Mouse (Mus musculus): Measurements from ENCODE around the gene Id2. TPM values are rescaled to one million over a fixed set of nuclear protein-coding genes. Genes with fewer than 3 reads are reported as not detected.

The Id2 gene
- polyA plus RNA-seq, 1 experiment from 2014 or later, result 754 TPM

DNA sequence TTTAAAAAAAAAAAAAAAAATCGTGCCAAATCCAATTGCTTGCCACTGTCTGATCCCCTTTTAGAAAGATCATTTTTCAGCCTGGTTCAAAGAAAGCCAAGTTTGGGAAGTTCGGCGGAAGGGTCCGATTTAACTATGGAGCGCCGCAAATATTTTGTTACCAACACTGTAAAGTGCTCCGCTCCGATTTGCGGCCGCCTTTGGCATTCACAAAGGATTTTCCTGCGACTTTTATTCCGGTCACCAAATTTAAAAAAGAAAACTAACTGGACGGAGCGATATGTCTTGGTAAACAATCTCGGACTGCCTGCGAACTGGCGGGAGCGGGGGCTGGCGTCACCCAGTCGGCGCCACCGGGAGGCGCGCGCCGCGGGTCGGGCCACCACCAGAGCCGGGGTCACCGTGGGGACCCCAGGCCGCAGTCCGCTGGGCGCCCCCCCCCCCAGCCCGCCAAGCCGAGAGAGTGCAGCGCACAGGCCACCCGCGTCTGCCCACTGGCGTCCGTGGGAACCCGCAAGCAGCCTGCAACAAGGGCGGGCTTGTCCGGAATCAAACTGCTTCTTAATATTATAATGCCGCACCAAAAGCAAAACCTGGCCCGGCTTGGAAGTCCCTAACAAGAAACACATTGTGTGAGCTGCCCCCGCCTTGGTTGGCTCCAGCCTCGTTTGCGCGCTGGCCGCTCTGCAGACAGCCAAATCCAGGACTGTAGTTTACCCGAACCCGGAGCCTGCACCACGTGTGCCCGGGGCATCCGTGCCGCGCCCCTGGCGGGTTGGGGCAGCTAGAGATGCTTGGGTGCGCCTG, 3.7 kb upstream of the Id2 start:
- no peaks in the 10 kb centered on the region for H3K36me3 ChIP-seq (ENCODE audit: insufficient read depth, low read length)
- H3K4me3 ChIP-seq (replicated peaks; ENCODE audit: low read depth, low read length), result peak overlapping the region; percentile 54
- H3K27me3 ChIP-seq (ENCODE audit: insufficient read depth, low read length), result no peaks in the 10 kb centered on the region
- H3K4me1 ChIP-seq (replicated peaks; ENCODE audit: insufficient read depth, low read length), result peaks cover 21% of the 10 kb centered on the region
- peak; percentile 76 for DNase-seq (ENCODE audit: low spot score)
- under 1% methylated on average over 55 of the region's 59 CpGs for WGBS
- peak overlapping the region; percentile 97 for H3K27ac ChIP-seq
- TF ChIP-seq CTCF (IDR thresholded peaks at IDR 0.05; ENCODE audit: low read depth), result 0 out of 2 replicates have a peak, but pooled peaks have one; percentile 15
- peak overlapping the region; percentile 95 for H3K4me2 ChIP-seq (ENCODE audit: low read length)
- ATAC-seq (replicated peaks; ENCODE audit: low FRiP score, low read depth), result no peak
- H3K9me3 ChIP-seq (replicated peaks; ENCODE audit: low read length), result no peaks in the 10 kb centered on the region
- peak overlapping the region; percentile 71 for H3K9ac ChIP-seq (ENCODE audit: low read depth, low read length)

DNA sequence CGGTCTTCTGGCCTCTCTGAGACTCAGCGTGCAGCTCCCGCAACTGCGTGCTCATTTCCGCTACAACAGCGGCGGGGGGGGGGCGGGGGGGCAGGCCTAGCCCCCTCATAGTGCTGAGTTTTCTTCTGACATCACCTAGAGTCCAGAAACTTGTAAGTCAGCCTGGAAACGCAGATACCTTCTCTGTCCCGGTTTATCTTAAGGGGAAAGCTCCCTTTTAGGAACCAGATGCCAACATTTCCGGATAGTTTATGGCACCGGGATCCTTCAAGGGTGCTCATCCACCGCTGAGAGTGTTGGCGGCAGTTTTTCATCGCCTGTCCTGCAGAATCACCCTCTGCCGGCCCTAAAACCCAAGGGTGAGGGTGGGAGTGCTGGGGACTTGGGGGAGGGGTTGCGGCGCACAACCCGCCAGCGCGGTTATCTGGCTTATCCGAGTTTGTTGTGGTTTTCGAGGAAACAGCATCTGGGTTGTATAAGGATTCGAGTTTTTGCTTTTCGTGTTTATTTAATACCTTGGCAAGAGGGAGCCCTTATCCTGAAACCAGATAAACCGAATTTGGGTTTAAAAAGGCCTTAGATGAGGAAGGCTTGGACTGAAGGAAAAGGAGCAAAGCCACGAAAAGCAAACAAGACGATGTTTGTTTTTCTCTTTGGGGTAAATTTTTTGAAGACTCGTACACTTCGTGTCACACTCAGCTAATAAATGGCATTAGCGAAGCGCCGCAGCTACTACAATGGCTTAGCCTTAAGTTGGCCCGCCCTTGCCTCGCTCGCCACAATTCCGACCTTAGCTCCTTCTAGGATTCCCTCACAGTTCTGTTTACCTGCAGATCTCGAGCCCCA, 2.8 kb upstream of the Id2 start:
- H3K4me1 ChIP-seq (replicated peaks; ENCODE audit: insufficient read depth, low read length), result peaks cover 21% of the 10 kb centered on the region
- H3K4me2 ChIP-seq (ENCODE audit: low read length), result peak overlapping the region; percentile 95
- peak overlapping the region; percentile 54 for H3K4me3 ChIP-seq (replicated peaks; ENCODE audit: low read depth, low read length)
- no peaks in the 10 kb centered on the region for H3K27me3 ChIP-seq (ENCODE audit: insufficient read depth, low read length)
- WGBS, result under 1% methylated on average over 38 of the region's 38 CpGs
- ATAC-seq (replicated peaks; ENCODE audit: low FRiP score, low read depth), result no peak
- no peaks in the 10 kb centered on the region for H3K36me3 ChIP-seq (ENCODE audit: insufficient read depth, low read length)
- H3K27ac ChIP-seq, result peak overlapping the region; percentile 97
- no peaks in the 10 kb centered on the region for H3K9me3 ChIP-seq (replicated peaks; ENCODE audit: low read length)
- TF ChIP-seq CTCF (IDR thresholded peaks at IDR 0.05; ENCODE audit: low read depth), result no peak
- DNase-seq (ENCODE audit: low spot score), result peak; percentile 81
- H3K9ac ChIP-seq (ENCODE audit: low read depth, low read length), result peak overlapping the region; percentile 71

DNA sequence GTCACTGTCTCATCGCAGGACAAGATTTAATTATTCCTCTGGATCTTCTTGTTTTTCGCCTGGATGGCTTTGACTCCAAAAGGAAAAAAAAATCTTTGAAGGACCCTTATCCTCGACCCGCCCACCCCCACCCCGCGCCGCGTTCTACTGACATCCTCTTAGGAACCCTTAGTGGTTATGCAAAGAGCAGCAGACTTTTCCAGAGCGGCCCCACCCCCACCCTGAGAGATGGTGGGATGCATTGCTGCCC, 2.3 kb upstream of the Id2 start:
- peak overlapping the region; percentile 97 for H3K27ac ChIP-seq
- no peaks in the 10 kb centered on the region for H3K9me3 ChIP-seq (replicated peaks; ENCODE audit: low read length)
- peak overlapping the region; percentile 95 for H3K4me2 ChIP-seq (ENCODE audit: low read length)
- DNase-seq (ENCODE audit: low spot score) (no peak), ATAC-seq (replicated peaks; ENCODE audit: low FRiP score, low read depth) (no peak)
- peaks cover 17% of the 10 kb centered on the region for H3K4me1 ChIP-seq (replicated peaks; ENCODE audit: insufficient read depth, low read length)
- H3K27me3 ChIP-seq (ENCODE audit: insufficient read depth, low read length), result no peaks in the 10 kb centered on the region
- no peak for TF ChIP-seq CTCF (IDR thresholded peaks at IDR 0.05; ENCODE audit: low read depth)
- peak overlapping the region; percentile 71 for H3K9ac ChIP-seq (ENCODE audit: low read depth, low read length)
- no peaks in the 10 kb centered on the region for H3K36me3 ChIP-seq (ENCODE audit: insufficient read depth, low read length)
- under 1% methylated on average over 9 of the region's 9 CpGs for WGBS
- peak overlapping the region; percentile 54 for H3K4me3 ChIP-seq (replicated peaks; ENCODE audit: low read depth, low read length)

DNA sequence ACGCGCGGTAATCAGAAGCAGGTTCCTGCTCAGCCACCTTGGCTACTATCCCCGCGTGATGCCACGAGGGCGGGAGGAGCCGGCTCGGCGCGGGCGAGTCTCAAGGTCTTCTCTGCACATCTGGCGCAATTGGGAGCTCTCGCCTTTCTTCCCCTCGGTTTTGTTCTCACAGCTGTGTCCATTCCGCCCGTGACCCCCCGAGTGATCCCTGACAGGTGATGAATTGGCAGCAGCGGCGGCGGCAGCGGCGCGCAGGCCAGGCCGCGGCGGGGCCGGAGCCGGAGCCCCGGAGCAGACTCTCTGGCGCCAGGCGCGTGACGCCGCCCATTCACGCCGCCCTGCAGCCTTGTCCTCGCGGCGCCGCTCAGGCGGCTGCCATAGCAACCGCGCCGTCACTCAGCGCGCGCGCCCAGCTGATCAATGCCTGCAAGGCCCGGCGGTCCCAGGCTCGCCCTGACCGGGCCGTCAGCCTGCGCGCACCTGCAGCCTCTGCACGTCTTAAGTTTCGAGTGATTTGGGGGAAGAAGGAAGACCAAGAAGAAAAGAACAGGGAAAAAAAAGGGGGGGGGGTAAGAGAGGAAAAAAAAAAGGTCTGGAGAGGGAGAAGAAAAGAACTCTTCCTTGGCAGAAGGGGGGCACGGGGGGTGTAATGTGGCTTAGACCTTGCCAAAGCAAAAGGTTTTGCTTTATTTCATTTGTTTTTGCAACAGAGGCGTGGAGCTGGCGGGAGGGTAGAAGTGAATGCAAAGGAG, 1.8 kb upstream of the Id2 start:
- peak overlapping the region; percentile 71 for H3K9ac ChIP-seq (ENCODE audit: low read depth, low read length)
- H3K36me3 ChIP-seq (ENCODE audit: insufficient read depth, low read length), result no peaks in the 10 kb centered on the region
- WGBS, result 0% methylated on average over 61 of the region's 61 CpGs
- H3K27ac ChIP-seq, result peak overlapping the region; percentile 97
- no peak for TF ChIP-seq CTCF (IDR thresholded peaks at IDR 0.05; ENCODE audit: low read depth)
- no peaks in the 10 kb centered on the region for H3K27me3 ChIP-seq (ENCODE audit: insufficient read depth, low read length)
- ATAC-seq (replicated peaks; ENCODE audit: low FRiP score, low read depth) (peak; percentile 77), DNase-seq (ENCODE audit: low spot score) (peak; percentile 96)
- peak overlapping the region; percentile 95 for H3K4me2 ChIP-seq (ENCODE audit: low read length)
- peaks cover 15% of the 10 kb centered on the region for H3K4me1 ChIP-seq (replicated peaks; ENCODE audit: insufficient read depth, low read length)
- peak overlapping the region; percentile 54 for H3K4me3 ChIP-seq (replicated peaks; ENCODE audit: low read depth, low read length)
- no peaks in the 10 kb centered on the region for H3K9me3 ChIP-seq (replicated peaks; ENCODE audit: low read length)

DNA sequence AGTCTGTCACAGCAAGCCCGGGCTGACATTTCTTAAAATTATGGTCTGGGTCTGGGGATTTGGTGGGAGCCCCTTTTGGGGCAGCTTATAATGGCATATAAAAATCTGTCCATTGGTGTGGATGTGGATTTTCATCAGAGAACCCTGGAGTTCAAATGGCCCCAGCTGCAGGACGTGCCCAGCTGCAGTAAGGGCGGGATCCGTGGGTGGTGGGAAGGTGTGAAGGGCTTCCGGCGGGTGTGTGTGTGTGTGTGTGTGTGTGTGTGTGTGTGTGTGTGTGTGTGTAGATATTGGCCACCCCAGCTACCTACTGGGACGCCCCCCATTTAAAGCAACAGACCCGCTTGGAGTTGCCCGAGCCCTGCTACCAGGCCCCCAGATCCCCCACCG, 1.2 kb upstream of the Id2 start:
- 1% methylated on average over 10 of the region's 10 CpGs for WGBS
- Histone ChIP-seq H3K27me3 (ENCODE audit: insufficient read depth, low read length) (no peaks in the 10 kb centered on the region), H3K4me2 (ENCODE audit: low read length) (peak overlapping the region; percentile 95), H3K4me3 (replicated peaks; ENCODE audit: low read depth, low read length) (peak overlapping the region; percentile 54), H3K4me1 (replicated peaks; ENCODE audit: insufficient read depth, low read length) (peaks cover 15% of the 10 kb centered on the region), H3K27ac (peak overlapping the region; percentile 97), H3K9me3 (replicated peaks; ENCODE audit: low read length) (no peaks in the 10 kb centered on the region), H3K36me3 (ENCODE audit: insufficient read depth, low read length) (no peaks in the 10 kb centered on the region), H3K9ac (ENCODE audit: low read depth, low read length) (peak overlapping the region; percentile 71)
- DNase-seq (ENCODE audit: low spot score) (no peak), ATAC-seq (replicated peaks; ENCODE audit: low FRiP score, low read depth) (no peak)
- no peak for TF ChIP-seq CTCF (IDR thresholded peaks at IDR 0.05; ENCODE audit: low read depth)

All from kidney, postnatal 0 days (tissue).